In the genomic region with DNA sequence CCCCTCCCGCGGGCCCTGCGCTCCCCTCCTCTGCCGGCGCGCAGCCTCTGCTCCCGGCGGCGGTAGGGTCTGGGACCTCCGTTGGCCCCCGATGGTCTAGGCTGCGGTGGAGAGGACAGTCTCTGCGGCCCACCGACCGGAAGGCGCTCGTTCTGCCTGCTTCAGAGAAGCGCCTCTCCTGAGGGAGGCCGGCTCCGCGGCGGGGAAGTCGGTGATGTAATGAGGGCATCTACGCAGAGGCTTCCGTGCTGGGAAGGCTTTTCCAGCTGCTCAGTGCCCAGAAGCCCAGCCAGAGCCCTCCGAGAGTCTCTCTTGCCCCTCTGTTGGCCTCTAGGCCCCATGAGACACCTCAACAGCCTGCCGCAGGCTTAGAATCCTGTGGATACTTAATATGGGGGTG, we compare ENCODE assay signal across 10 mouse cellular contexts.
DNase-seq lines count a peak whose midpoint lies in the region; ATAC-seq and TF ChIP-seq lines count a peak whose summit lies in the region.
"Had no signal": no experiment of that assay in that cellular context is flagged by ENCODE, and none has a peak within 500 bp of the region (broad histone marks: within the 10 kb centered on the region; RNA-seq: fewer than 3 reads in every experiment).

No protein-coding gene starts in this region.

- ATAC-seq in intestine, embryonic 14.5 days (replicated peaks; ENCODE audit: low FRiP score, low TSS enrichment, low read depth): no peak
- ATAC-seq in intestine, postnatal 0 days: no peak
- peak; percentile 39 for ATAC-seq in forebrain, embryonic 16.5 days
- ATAC-seq in midbrain, embryonic 13.5 days: 0 out of 2 replicates have a peak, but pooled peaks have one; percentile 5

- under 1% methylated on average over 27 of the region's 27 CpGs for WGBS in intestine, embryonic 14.5 days
- 1% methylated on average over 27 of the region's 27 CpGs for WGBS in intestine, postnatal 0 days
- WGBS in forebrain, embryonic 16.5 days: under 1% methylated on average over 27 of the region's 27 CpGs
- WGBS in midbrain, embryonic 13.5 days: under 1% methylated on average over 27 of the region's 27 CpGs

- no peaks in the 10 kb centered on the region for H3K4me1 ChIP-seq in intestine, embryonic 14.5 days (replicated peaks; ENCODE audit: control insufficient read depth, insufficient read depth, low read length)
- H3K4me1 ChIP-seq in intestine, postnatal 0 days (replicated peaks; ENCODE audit: control insufficient read depth, insufficient read depth, low read length): no peaks in the 10 kb centered on the region
- peaks cover 18% of the 10 kb centered on the region for H3K4me1 ChIP-seq in forebrain, embryonic 16.5 days (replicated peaks; ENCODE audit: control insufficient read depth, insufficient read depth, low read length)
- H3K4me1 ChIP-seq in midbrain, embryonic 13.5 days (replicated peaks): peaks cover 27% of the 10 kb centered on the region

- no peak for TF ChIP-seq CTCF in intestine, postnatal 0 days (IDR thresholded peaks at IDR 0.05; ENCODE audit: low read depth)

- peak overlapping the region; percentile 15; the same call in 1 of the 2 replicates for H3K4me3 ChIP-seq in intestine, embryonic 14.5 days (ENCODE audit: low read depth, low read length)
- no peak overlapping the region for H3K4me3 ChIP-seq in intestine, postnatal 0 days (ENCODE audit: low read depth, low read length)
- peak overlapping the region; percentile 53 for H3K4me3 ChIP-seq in forebrain, embryonic 16.5 days (replicated peaks; ENCODE audit: low read length)
- peak overlapping the region; percentile 51 for H3K4me3 ChIP-seq in midbrain, embryonic 13.5 days (replicated peaks)

- no peaks in the 10 kb centered on the region for H3K36me3 ChIP-seq in intestine, embryonic 14.5 days (ENCODE audit: control insufficient read depth, insufficient read depth, low read length)
- no peaks in the 10 kb centered on the region for H3K36me3 ChIP-seq in intestine, postnatal 0 days (ENCODE audit: control insufficient read depth, insufficient read depth)
- no peaks in the 10 kb centered on the region for H3K36me3 ChIP-seq in forebrain, embryonic 16.5 days (ENCODE audit: control insufficient read depth, insufficient read depth)
- no peaks in the 10 kb centered on the region for H3K36me3 ChIP-seq in midbrain, embryonic 13.5 days

- H3K27me3 ChIP-seq in intestine, embryonic 14.5 days (replicated peaks; ENCODE audit: control insufficient read depth, insufficient read depth, low read length): peaks cover 75% of the 10 kb centered on the region
- peaks cover 44% of the 10 kb centered on the region for H3K27me3 ChIP-seq in intestine, postnatal 0 days (replicated peaks; ENCODE audit: control insufficient read depth, insufficient read depth, low read length)
- H3K27me3 ChIP-seq in forebrain, embryonic 16.5 days (replicated peaks; ENCODE audit: control insufficient read depth, insufficient read depth, low read length): peaks cover 46% of the 10 kb centered on the region
- peaks cover 65% of the 10 kb centered on the region for H3K27me3 ChIP-seq in midbrain, embryonic 13.5 days

- peak overlapping the region; percentile 32 for H3K4me2 ChIP-seq in intestine, embryonic 14.5 days (ENCODE audit: low read length)
- no peak overlapping the region for H3K4me2 ChIP-seq in intestine, postnatal 0 days (replicated peaks; ENCODE audit: low read depth)
- H3K4me2 ChIP-seq in forebrain, embryonic 16.5 days (ENCODE audit: low read length): peak overlapping the region; percentile 83
- H3K4me2 ChIP-seq in midbrain, embryonic 13.5 days (replicated peaks): peak overlapping the region; percentile 84

- no peaks in the 10 kb centered on the region for H3K9me3 ChIP-seq in intestine, embryonic 14.5 days (ENCODE audit: control insufficient read depth, low read length)
- no peaks in the 10 kb centered on the region for H3K9me3 ChIP-seq in intestine, postnatal 0 days (ENCODE audit: control insufficient read depth)
- H3K9me3 ChIP-seq in forebrain, embryonic 16.5 days (ENCODE audit: control insufficient read depth, low read length): no peaks in the 10 kb centered on the region
- no peaks in the 10 kb centered on the region for H3K9me3 ChIP-seq in midbrain, embryonic 13.5 days

- DNase-seq in intestine, embryonic 14.5 days (ENCODE audit: low spot score): no peak
- peak; percentile 38 for DNase-seq in ZHBTc4 (ENCODE audit: low read depth, low spot score)
- no peak for DNase-seq in ovary, postnatal 14 days (ENCODE audit: low spot score)
- DNase-seq in cerebellum, adult 18-20 months: no peak
- no peak for DNase-seq in spleen, postnatal 14 days (ENCODE audit: low spot score in 2 of 2)
- DNase-seq: cerebellum, postnatal 36 days; spleen, adult 18-20 months had no signal

- no peak overlapping the region for H3K27ac ChIP-seq in intestine, embryonic 14.5 days (ENCODE audit: low read depth)
- no peak overlapping the region for H3K27ac ChIP-seq in intestine, postnatal 0 days (ENCODE audit: low read depth, low read length)
- no peak overlapping the region for H3K27ac ChIP-seq in forebrain, embryonic 16.5 days (ENCODE audit: low read length)
- H3K27ac ChIP-seq in midbrain, embryonic 13.5 days: no peak overlapping the region

- H3K9ac ChIP-seq in intestine, embryonic 14.5 days (ENCODE audit: low read length): no peak overlapping the region
- no peak overlapping the region for H3K9ac ChIP-seq in intestine, postnatal 0 days (ENCODE audit: low read depth, low read length)
- H3K9ac ChIP-seq in forebrain, embryonic 16.5 days (replicated peaks; ENCODE audit: low read depth, low read length): peak overlapping the region; percentile 59
- peak overlapping the region; percentile 61 for H3K9ac ChIP-seq in midbrain, embryonic 13.5 days (replicated peaks)

Comparison
In these comparisons a context has a peak if more than half of its experiments do, and no peak if none do; other contexts are left out.
1. ATAC-seq: peak in forebrain, embryonic 16.5 days (single experiment) and midbrain, embryonic 13.5 days (single experiment); none in intestine, embryonic 14.5 days (single experiment) and intestine, postnatal 0 days (single experiment).
2. H3K9ac ChIP-seq: peak in forebrain, embryonic 16.5 days (single experiment) and midbrain, embryonic 13.5 days (single experiment); none in intestine, embryonic 14.5 days (single experiment) and intestine, postnatal 0 days (single experiment).